Mouse (Mus musculus) cerebellum, postnatal 4 days (tissue): ENCODE measurements around the gene Gm10447.

Experiments
- DNase-seq, 2 experiments: peaks; one replicate each; pipeline ENCODE4 v3.0.0; 2022; ENCODE audit warnings: low spot score in 2 of 2, mixed read lengths in 1 of 2

The Gm10447 gene

DNA sequence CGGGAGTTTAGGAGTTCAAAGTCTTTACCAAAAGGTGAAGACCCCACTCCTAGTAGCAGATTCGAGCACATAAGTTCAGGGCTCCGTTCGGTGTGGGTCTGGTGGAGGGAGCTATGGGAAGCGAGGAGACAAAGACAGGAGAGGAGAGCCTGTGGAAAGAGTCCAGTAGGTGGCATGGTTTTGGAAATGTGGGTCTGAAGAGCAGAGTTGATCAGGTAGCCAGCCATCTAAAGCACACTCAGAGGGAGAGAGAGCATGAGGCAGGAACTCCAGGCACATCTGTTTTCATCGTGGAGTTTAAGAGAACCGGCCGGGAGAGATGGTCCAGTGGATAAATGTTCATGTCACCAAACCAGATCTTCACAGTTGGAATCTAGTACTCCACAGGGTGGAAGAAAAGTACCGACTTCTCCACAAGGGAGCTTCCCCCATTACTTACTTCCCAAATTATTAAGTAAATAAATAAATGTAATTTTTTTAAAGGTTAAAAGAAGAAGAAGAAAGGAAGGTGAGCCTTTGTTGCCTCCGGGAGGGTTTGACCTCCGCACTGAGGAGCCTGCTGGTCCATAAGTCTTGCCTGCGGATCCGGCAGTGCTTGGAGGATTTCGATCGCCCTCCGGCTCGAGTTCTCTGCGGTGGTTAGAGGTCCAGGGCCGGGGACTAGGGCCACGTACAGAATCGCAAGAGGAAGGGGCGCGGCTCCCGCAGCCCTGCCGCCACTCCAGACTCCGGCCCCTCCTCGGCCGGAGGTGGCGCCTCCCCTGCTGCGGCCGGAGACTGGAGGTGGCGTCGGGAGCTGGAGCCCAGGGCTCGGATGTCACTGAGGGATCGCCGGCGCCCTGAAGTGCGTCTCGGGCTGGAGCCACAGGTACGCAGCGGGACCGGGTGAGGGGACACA is at the start of gene Gm10447, which contains the start of gene Shroom1:
Gm10447 (minus strand) TSS at position 637 of the 898 bp plus-strand sequence.
Shroom1 (plus strand) TSS at position 732 of the 898 bp plus-strand sequence.
- no peak for DNase-seq

DNA sequence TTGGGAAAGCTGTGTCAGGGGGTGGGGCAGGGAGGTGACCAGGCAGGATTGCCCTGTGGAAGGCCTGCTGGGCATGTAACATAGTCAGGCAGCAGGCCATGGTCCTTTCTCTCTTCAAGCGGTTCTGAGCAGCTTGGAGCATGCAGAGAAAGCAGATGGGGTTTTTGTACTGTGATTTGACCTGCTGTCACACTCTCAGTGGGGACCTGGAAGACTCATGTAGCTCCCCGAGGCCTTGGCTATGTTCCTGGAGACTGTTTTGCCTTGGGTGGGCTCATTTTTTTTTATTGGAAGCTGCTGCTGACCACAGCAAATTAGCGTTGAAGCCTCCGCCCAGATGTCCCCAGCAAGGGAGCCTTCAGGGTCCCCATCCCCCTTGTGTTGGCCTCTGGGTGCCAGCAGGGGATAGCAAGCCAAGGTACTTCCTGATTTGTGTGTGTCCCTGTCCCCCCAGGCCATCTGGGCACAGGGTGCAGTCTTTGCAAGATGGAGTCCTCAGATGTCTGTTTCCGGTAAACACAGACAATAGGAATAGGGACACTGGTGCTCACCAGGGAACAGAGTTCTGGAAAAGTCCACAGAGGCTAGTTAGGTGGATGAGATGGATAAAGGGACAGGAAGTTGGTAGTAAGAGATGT is 48.2 kb upstream of the Gm10447 start:
- DNase-seq, result peak in 1 of 2 experiments; percentile 77

DNA sequence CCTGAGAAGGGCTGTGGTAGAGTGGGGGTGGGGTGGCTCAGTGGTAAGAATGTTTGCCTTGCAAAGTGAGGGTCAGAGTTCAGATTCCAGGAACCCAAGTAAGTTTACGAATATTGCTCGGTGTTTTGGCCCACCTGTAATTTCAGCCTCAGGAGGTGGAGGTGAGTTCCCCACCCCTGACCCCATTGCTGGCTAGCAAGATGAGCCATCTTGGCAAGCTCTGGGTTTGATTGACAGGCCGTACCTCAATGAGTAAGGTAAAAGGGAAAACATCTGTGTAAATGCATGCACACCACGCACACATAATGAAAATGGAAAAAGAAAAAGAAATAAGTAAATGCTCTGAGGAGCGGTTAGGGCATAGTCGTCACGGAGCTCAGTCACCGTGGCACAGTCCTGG is 47.5 kb upstream of the Gm10447 start:
- DNase-seq, result no peak

DNA sequence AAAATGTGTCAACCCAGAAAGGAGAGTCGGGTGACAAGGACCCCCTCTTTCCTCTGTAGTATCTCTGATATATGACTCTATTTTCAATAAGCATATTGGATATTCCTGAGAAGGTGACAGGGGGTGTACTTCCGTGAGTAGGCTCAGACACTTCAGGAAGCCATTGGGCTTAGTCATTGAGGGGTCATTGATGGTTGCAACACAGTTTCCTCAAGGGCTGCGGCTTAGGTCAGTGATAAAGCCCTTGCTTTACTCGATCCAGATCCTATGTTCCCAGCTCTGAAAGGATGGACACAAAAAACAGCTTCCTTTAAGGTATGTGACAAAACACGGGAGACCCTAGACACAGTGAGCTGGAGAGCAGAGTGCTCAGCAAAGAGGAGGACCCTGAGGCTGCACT is 46.8 kb upstream of the Gm10447 start:
- no peak for DNase-seq

DNA sequence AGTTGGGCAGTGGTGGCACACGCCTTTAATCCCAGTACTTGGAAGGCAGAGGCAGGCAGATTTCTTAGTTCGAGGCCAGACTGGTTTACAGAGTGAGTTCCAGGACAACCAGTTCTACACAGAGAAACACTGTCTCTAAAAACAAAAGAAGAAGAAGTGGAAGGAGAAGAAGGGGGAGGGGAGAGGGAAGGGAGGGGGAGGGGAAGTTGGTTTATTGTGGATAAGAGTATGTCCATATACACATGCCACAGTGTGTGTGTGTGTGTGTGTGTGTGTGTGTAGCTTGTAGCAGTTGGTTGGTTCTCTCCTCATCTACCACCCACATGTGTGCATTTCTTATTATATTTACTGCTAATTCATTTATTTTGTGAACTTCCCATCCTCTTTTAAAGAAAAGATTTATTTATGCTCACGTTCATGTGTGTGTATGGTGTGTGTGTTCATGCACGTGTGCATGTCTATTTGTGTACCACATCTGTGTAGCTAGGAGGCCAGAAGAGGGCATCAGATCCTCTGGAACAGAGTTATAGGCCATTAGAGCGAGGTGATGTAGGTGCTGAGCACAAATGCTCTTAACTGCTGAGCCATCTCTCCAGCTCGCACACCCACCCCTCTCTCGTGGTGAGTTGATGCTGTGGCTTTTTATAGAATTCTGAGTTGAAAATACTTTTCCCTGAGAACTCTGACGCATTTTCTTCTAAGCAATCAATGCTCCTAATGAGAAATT is 45.3 kb upstream of the Gm10447 start:
- no peak for DNase-seq

DNA sequence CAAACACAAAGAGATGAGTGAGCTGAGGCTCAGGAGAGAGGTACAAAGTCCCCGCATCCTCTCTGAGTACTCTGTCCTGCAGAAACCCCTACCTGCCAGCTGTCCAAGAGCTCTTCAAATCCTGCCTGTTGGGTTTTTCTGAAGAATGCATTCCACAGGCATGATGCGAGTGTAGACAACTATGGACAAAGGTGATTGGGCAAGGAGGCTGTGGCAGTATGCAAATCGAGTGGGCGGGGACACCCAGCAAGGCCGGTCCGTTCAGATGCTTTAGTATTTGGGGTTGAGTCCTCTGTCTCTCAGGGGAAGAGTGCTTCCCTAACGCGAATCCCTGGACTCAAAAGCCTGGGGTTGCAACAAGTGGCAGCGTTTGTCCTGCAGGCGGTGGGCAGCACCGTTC is 43.7 kb upstream of the Gm10447 start:
- DNase-seq, result no peak

DNA sequence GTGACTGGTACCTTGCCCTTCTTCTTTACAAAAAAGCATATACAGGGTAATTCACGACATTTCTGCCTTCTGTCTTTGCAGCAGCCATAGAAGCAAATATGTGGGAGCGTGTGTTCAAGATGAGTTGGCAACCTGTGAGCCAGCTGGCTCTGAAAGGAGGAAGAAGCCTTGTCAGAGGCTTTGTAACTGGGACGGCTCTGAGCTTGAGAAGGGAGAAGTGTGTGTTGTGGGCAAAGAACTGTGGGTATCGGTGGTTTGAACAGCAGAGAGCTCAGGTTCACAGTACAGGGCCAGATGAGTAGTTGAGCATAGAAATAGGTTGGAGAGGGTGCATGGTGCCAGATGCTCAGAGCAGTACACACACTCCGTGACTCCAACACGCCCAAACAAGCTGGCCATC is 40.0 kb upstream of the Gm10447 start:
- DNase-seq, result no peak

DNA sequence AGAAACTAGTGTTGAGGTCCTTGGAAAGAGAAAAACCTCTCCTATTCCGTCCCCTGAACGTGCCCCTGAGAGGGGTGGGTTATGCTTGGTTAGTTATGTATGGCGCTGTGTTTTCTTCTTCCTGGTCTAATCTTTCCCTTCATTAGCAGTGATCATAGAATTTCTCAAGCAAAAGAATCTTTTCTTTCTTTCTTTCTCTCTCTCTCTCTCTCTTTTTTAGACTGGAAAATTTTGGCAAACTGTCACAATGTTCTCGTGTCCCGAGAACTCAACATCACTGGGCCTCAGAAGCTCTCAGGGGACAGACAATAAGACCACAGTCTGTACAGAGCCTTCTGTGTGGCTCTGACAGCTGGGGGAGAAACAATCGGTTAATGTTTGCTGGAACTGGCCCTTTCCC is 38.5 kb upstream of the Gm10447 start:
- DNase-seq, result no peak

DNA sequence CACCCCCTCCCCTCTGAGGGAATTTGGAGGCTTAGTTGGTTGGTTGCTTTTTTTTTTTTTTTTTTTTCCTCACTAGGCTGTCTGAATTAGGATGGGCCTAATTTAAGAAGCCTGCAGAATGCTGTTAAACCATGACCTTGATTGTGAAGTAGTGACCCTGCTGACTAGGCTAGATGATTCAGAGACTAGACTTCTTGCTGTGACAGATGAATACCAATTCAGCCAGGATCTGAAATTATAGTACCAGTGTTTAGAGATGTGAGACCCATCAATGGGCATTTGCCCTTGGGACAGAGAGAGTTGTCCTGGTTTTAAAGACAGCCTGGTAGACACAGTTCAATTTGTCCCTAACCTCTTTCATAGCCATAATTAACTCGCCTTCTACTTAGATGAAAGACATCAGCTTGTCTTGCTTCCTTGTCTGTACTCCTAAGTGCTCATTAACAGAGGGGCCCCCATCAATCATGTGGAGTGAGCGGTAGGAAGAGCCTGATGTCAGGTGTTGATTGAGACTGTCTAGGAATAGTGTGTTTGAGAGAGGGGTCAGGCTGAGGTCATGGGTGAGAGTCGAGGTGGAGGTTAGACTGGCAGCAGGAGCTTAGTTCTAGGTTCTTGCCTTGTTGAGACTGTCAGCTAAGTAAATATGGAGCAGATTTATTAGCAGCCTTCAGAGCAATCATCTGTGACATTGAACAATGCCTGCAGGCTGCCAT is 36.5 kb upstream of the Gm10447 start:
- no peak for DNase-seq

DNA sequence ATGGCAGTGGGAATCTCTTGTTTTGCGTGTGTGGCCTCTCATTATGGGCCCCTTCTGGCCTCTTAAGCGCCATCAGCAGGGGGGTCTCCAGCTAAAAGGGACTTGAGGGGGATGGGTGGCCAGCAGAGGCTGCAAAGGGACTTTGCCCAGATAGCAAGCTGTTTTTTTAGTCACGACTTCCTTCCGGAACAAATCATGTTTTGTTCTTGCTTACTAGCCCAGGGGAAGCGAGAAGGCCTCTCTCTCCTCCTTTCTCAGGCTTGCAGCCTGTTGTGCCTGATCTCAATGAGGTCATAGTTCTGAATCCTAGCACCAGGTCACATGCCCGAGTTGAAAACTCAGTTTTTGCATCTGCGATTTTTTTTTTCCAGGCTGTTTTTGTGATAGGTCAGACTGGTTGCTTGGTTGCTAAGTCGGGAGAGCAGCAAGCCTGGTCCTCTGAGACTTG is 35.1 kb upstream of the Gm10447 start:
- DNase-seq, result peak in 1 of 2 experiments; percentile 38

DNA sequence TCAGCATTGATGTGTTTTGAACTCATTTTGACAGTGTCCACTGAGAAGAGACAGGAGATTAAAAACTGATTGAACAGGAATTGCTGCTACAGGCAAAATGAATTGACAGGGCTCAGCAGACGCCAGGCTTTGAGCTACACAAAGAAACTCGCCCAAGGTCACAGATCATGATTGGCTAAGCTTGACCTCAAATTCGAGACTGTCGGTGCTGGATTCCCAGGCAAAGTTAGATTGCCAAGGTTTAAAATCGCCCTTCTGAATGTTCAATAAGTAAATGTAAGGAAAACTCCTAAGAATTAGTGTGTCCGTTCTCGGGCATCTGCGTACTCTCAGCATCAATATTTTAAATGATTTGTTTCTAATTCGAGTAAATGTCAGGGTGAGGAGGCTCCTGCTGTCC is 32.5 kb upstream of the Gm10447 start:
- no peak for DNase-seq

DNA sequence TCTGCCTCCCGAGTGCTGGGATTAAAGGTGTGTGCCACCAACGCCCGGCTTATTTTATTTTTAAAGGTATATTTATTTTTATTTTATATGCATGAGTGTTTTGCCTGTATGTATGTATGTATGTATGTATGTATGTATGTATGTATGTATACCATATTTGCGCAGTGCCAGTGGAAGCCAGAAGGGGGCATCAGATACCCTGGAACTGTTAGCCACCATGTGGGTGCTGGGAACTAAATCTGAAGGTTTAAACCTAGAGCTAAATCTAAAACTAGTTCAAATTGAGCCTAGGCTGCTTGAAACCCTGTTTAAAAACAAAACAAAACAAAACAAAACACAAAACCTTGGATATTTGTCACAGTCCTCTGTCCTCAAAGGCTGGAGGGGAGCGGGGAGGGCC is 32.1 kb upstream of the Gm10447 start:
- no peak for DNase-seq

DNA sequence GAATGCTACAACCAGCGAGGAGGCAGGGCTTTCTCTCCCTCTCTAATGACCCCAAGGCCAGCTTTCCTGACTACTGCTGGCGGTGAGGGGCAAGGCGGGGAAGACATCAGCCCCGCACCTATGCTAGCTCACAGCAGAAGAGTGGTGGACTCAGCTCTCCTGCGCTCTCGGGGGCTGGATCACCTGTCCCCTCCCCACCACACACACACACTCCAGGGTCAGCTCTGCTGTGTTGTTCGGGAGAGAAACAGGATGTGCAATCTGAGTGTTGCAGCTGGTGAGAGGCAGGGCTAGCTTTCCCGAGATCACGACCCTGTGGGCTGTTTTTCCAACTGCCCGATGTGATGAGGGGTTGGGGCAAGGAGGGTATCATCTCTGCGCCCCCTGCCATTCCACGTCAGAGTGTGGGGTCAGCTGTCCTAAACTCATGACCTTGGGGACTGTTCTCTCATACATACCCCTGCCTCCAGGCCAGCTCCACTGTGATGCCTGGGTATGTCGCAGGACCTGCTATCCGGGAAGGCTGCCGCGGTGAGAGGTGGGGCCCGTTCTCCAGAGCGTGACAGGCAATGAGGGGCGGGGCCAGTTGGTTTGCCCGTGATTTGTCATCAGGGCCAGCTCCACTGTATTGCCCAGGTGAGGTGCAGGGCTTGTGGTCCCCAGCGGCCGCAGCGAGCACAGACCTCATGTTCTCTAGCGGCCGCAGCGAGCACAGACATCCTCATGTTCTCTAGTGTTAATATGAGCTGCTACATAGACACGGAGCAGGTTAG is 30.1 kb upstream of the Gm10447 start:
- no peak for DNase-seq

DNA sequence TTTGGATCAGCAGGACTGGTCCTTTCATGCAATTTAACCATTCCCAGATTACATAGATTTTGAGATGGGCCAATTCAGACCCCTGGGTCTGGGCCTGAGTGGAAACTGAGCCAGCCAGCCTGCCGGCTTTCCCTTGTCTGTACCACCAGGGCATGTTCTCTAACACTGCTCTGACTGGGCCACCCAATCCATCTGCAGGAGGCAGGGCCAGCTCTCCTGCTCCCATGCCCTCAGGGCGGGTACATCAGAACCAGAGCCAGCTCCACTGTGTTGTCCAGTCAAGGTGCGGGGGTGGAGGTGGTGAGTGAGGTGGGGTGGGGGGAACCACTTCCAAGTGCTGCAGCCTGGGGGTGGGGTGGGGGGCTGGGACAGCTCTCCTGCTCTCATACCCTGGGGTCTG is 29.4 kb upstream of the Gm10447 start:
- DNase-seq, result no peak

DNA sequence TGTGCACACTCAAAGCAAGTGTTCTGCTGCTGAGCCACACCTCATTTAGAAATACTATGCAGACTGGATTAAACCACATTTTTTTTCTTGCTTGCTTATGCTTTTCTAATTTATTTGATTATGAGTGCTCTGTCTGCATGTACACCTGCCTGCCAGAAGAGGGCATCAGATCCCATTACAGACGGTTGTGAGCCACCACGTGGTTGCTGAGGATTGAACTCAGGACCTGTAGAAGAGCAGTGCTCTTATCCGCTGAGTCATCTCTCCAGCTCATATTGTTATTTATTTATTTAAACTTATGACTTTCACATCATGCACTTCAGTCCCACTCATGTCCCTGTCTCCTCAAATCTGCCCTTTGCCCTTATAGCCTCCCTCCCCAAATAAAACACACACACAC is 28.8 kb upstream of the Gm10447 start:
- DNase-seq, result no peak

DNA sequence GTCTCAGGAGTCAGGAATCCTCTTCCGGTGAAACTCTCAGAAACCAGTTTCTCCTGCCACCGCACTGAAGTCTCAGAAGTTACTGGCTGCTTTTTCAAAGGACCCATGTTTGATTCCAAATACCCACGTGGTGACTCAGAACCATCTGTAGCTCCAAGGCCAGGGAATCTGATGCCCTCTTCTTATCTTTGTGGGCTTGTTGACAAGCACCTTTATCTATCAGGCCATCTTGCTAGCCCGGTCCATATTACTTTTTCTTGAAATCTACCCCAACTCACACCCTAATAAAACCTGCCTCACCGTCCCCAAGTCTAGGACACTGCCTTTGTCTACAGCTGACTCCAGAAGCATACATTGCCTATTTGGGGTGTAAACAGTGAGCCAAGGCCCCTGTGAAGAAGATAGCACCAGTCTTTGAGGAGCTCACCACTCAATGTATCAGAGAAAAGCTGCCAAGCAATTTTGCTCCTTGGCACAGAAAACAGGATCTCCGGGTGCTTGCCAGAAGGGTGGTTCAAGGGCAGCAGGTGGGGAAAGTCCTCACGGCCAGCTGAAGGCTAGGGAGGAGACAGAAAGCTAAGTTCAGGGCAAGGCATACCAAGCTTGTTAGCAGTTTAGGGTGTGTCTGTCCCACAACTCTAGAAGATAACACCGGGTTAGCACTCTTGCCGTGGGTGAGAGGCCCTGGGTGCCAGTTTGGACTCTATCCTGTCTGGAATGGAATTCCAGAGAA is 26.4 kb upstream of the Gm10447 start:
- DNase-seq, result no peak

DNA sequence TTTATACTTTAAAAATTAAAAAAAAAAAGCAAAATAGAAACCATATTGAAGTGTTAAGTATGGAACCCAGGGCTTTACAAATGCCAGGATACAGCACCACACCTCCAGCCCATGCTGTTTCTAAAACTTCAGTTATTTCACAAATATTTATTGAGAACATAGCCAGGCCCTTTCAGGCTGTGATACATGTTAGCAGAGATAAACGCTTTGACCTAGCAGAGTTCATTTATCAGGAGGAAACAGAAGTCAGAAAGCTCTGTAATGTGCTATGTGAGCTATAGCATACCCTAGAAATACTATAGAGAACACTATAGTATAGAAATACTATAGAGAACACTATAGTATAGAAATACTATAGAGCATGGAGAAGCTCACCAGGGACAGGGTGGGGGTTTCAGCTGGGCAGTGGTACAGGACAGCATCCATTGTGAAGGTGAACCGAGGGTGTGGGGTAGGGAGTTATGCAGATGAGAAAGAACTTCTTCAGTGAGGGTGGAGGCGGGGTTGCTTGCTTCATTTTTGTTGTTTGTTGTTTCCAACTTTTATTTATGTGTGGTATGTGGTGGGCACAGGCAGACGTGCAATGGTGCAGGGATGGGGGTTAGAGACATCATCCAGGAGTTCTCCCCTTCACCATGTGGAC is 24.3 kb upstream of the Gm10447 start:
- no peak for DNase-seq

DNA sequence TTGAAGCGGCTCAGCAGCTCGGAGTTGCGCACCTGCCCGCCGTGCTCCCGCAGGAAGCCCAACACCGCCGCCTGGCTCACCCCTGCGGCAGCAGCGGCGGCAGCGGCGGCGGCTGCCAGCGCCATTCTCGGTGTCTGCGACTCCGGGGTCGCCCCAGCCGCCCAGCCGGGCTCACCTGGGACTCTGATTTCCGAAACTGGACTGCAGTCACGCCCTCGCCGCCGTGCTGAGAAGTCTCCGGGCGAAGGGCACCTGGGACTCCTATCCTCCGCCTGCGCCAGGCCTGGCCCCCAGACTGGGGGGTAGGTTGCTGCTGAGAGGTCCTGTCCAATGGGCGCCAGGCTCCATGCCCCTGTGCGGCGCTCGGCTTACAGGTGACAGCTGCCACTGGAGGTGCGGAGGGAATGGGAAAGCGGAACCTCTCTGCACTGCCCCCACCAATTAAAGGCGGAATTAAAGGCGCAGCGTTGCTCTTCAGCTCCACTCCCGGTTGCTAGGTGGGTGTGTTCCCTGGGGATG is 22.9 kb upstream of the Gm10447 start, which contains the start of the genes Gm9945 and Sowaha:
Gm9945 (plus strand) TSS at position 384 of the 519 bp plus-strand sequence.
Sowaha (minus strand) TSS at position 492 of the 519 bp plus-strand sequence.
- no peak for DNase-seq

DNA sequence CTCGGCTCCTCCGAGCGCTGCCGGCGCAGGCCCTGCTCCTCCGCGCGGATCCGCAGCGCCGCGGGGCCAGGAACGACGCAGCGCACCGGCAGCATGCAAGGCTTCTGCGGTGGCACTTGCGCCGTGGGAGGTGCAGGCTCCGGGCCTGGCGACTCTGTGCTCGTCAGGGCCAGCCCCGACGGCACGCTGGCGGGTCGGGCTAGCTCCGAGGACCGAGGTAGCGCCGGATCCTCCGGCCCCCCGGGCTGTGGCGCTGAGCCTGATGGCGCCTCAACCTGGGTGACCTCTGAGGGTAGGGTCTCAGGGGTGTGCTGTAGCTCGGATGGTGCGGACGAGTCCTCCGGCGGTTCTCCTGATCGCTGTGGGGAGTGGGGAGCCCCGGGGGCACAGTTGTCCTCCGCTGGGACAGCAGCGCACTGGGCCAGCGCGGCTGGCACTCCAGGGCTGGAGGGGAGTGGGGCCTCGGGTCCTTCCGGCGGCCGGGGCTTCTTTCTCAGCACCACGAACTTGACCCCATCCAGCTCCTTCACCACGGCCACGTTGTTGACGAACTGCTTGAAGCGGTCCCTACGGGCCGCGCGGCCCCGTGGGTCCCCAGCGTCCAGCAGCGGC is 22.4 kb upstream of the Gm10447 start:
- no peak for DNase-seq
